Mouse (Mus musculus) CD4-positive helper T cell, adult 2 months (primary cell): ENCODE measurements around the gene C77080.

Source experiments
- DNase-seq: peaks from one replicate; pipeline ENCODE4 v3.0.0-alpha.2; 2012; ENCODE audit warnings: low read depth, missing footprints, low spot score

C77080 gene

GRCm38 (mm10) chr4:129268698-129269097 is 7.5 kb upstream of the C77080 start:
- DNase-seq, result no peak

- DNase-seq, result no peak
These were observed 5.6 kb upstream of the C77080 start for GRCm38 (mm10) chr4:129266821-129267220.

- no peak for DNase-seq
These were observed 5.0 kb upstream of the C77080 start for GRCm38 (mm10) chr4:129266191-129266590.

GRCm38 (mm10) chr4:129263225-129264021 is 2.2 kb upstream of the C77080 start:
- DNase-seq, result peak; percentile 64

- no peak for DNase-seq
These were observed 526 bp downstream of the C77080 start for GRCm38 (mm10) chr4:129260678-129261077.

- no peak for DNase-seq
These were observed 2.1 kb downstream of the C77080 start for GRCm38 (mm10) chr4:129259101-129259500.

GRCm38 (mm10) chr4:129256450-129257380 is 4.5 kb downstream of the C77080 start:
- DNase-seq, result peak; percentile 74

GRCm38 (mm10) chr4:129254571-129254970 is 6.6 kb downstream of the C77080 start:
- DNase-seq, result no peak

- no peak for DNase-seq
These were observed 8.7 kb downstream of the C77080 start for GRCm38 (mm10) chr4:129252492-129252891.

GRCm38 (mm10) chr4:129251482-129252125 is 9.6 kb downstream of the C77080 start:
- no peak for DNase-seq

GRCm38 (mm10) chr4:129250759-129251481 is 10.3 kb downstream of the C77080 start:
- DNase-seq, result no peak

- DNase-seq, result no peak
These were observed 11.9 kb downstream of the C77080 start for GRCm38 (mm10) chr4:129249288-129249687.

GRCm38 (mm10) chr4:129248243-129248767 is 12.9 kb downstream of the C77080 start:
- DNase-seq, result peak; percentile 52

GRCm38 (mm10) chr4:129247381-129248242 is 13.6 kb downstream of the C77080 start:
- DNase-seq, result no peak

- no peak for DNase-seq
These were observed 14.6 kb downstream of the C77080 start for GRCm38 (mm10) chr4:129246360-129247301.

- no peak for DNase-seq
These were observed 16.4 kb downstream of the C77080 start for GRCm38 (mm10) chr4:129244802-129245201.

- DNase-seq, result no peak
These were observed 18.4 kb downstream of the C77080 start for GRCm38 (mm10) chr4:129242761-129243160.

GRCm38 (mm10) chr4:129242327-129242726 is 18.9 kb downstream of the C77080 start:
- no peak for DNase-seq

- DNase-seq, result no peak
These were observed 19.3 kb downstream of the C77080 start for GRCm38 (mm10) chr4:129241898-129242297.
